Mouse (Mus musculus): ENCODE results near the gene Slc34a1. TPM values are rescaled to one million over a fixed set of nuclear protein-coding genes. Genes with fewer than 3 reads are reported as not detected.
A peak's percentile ranks its signal among the peaks of the same experiment; 100 is the strongest.

The Slc34a1 gene
- polyA plus RNA-seq, 1 experiment from 2014 or later, result not detected

GRCm38 (mm10) chr13:55463399-55464026 lies 65.5 kb downstream of the Slc34a1 start:
- WGBS, result 7% methylated on average over 14 of the region's 14 CpGs
- ATAC-seq (ENCODE audit: low FRiP score), result no peak; the same call in 1 of the 2 replicates
- peak overlapping the region; percentile 53 for H3K4me3 ChIP-seq (ENCODE audit: low read depth, low read length)
- peak overlapping the region; percentile 54 for H3K4me2 ChIP-seq
- H3K36me3 ChIP-seq (ENCODE audit: control insufficient read depth, insufficient read depth, low read length), result peaks cover 13% of the 10 kb centered on the region; the same call in 1 of the 2 replicates
- peak overlapping the region; percentile 87 for H3K9ac ChIP-seq (ENCODE audit: low read length)
- DNase-seq (ENCODE audit: low spot score, missing footprints), result peak; percentile 86
- H3K27ac ChIP-seq (ENCODE audit: low read depth, low read length), result peak overlapping the region; percentile 97
- H3K9me3 ChIP-seq (ENCODE audit: control insufficient read depth, low read length), result no peaks in the 10 kb centered on the region
- no peaks in the 10 kb centered on the region for H3K27me3 ChIP-seq (ENCODE audit: control insufficient read depth, insufficient read depth, low read length)
- H3K4me1 ChIP-seq (ENCODE audit: control insufficient read depth, insufficient read depth, low read length), result peaks cover 26% of the 10 kb centered on the region

DNA sequence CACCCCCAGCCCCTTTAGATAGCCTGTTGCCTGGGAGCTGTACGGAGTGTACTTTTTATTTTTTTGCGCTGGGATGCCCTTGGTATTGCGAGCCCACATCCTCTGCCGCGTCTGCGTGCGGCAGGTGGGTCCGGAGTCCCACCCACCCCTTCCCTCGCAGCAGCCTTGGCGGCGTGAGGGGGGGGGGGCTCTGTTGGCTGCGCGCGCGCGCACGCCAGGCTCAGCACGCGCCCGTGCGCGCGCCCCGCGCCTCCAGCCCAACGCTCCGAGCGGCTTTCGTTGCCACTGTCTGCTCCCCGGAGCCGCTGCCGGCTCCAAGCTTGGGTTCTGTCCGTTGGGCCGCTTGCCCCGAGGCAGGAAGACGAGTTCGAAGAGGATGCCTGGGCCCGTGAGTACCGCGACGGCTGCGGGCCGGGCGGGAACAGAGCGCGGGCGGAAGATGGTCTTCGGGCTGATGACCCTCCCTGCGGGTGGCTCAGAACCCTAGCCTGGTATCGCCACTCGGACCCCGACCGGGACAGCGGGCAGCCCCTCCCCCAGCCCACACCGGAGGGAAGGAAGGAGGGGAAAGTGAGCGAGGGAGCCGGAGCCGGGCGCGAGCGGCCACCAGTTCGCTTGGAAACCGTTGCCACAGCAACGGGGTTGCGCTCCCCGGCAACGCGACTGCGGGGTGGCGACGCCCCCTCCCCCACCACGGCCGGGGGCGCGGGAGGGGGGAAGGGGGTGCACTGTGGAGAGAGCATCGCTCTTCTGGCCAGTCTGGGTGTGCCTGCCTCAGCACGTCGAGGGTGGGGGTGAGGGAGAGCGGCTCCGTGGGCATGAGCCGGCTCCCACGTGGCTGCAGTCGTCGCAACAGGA lies 66.3 kb downstream of the Slc34a1 start, which contains the start of gene Prr7:
TSS of gene Prr7 (plus strand) at position 241 of the 858 bp plus-strand sequence.
- peak; percentile 87 for ATAC-seq (ENCODE audit: low FRiP score)
- under 1% methylated on average over 70 of the region's 84 CpGs for WGBS
- peak; percentile 99 for DNase-seq (ENCODE audit: low spot score, missing footprints)
- Histone ChIP-seq H3K27ac (ENCODE audit: low read depth, low read length) (peak within 1 kb of the TSS; percentile 97), H3K9me3 (ENCODE audit: control insufficient read depth, low read length) (no peaks in the 10 kb centered on the region), H3K36me3 (ENCODE audit: control insufficient read depth, insufficient read depth, low read length) (peaks cover 7% of the 10 kb centered on the region; the same call in 1 of the 2 replicates), H3K4me3 (ENCODE audit: low read depth, low read length) (peak within 1 kb of the TSS; percentile 53), H3K9ac (ENCODE audit: low read length) (peak within 1 kb of the TSS; percentile 87), H3K4me2 (peak within 1 kb of the TSS; percentile 54), H3K4me1 (ENCODE audit: control insufficient read depth, insufficient read depth, low read length) (peaks cover 32% of the 10 kb centered on the region), H3K27me3 (ENCODE audit: control insufficient read depth, insufficient read depth, low read length) (no peaks in the 10 kb centered on the region)

GRCm38 (mm10) chr13:55465184-55465583 lies 67.2 kb downstream of the Slc34a1 start:
- peak overlapping the region; percentile 97 for H3K27ac ChIP-seq (ENCODE audit: low read depth, low read length)
- DNase-seq (ENCODE audit: low spot score, missing footprints) (no peak), ATAC-seq (ENCODE audit: low FRiP score) (peak; percentile 47)
- H3K4me1 ChIP-seq (ENCODE audit: control insufficient read depth, insufficient read depth, low read length), result peaks cover 36% of the 10 kb centered on the region
- peaks cover 3% of the 10 kb centered on the region; the same call in 1 of the 2 replicates for H3K36me3 ChIP-seq (ENCODE audit: control insufficient read depth, insufficient read depth, low read length)
- H3K4me3 ChIP-seq (ENCODE audit: low read depth, low read length), result peak overlapping the region; percentile 53
- 0% methylated on average over 3 of the region's 3 CpGs for WGBS
- peak overlapping the region; percentile 54 for H3K4me2 ChIP-seq
- H3K9ac ChIP-seq (ENCODE audit: low read length), result peak overlapping the region; percentile 87
- no peaks in the 10 kb centered on the region for H3K27me3 ChIP-seq (ENCODE audit: control insufficient read depth, insufficient read depth, low read length)
- H3K9me3 ChIP-seq (ENCODE audit: control insufficient read depth, low read length), result no peaks in the 10 kb centered on the region

Small RNA genes within 50 kb of the gene (microRNA-seq; reads per million reads assigned to microRNA genes)
- gene Mir6943, result 1.7 reads per million

Other genes with a start within 250 kb of the Slc34a1 start
- 0.18 and 0.33 TPM in 2 replicates for gene Fgfr4, start 245.5 kb upstream of the Slc34a1 start, polyA plus RNA-seq (2014; fragmentation: Nextera tagmentation; extraction: Ambion mirVana)
- 68.0 TPM in 2 replicates for gene Nsd1, start 188.4 kb upstream of the Slc34a1 start, polyA plus RNA-seq (2014; fragmentation: Nextera tagmentation; extraction: Ambion mirVana)
- gene Prelid1, start 77.7 kb upstream of the Slc34a1 start, polyA plus RNA-seq (2014; fragmentation: Nextera tagmentation; extraction: Ambion mirVana), result 404 and 434 TPM in 2 replicates
- gene Rab24, start 76.2 kb upstream of the Slc34a1 start, polyA plus RNA-seq (2014; fragmentation: Nextera tagmentation; extraction: Ambion mirVana), result 87.9 and 88.0 TPM in 2 replicates
- 26.9 and 30.6 TPM in 2 replicates for gene Mxd3, start 68.4 kb upstream of the Slc34a1 start, polyA plus RNA-seq (2014; fragmentation: Nextera tagmentation; extraction: Ambion mirVana)
- gene Lman2, start 35.4 kb upstream of the Slc34a1 start, polyA plus RNA-seq (2014; fragmentation: Nextera tagmentation; extraction: Ambion mirVana), result 75.3 and 82.5 TPM in 2 replicates
- gene Rgs14, start 28.5 kb upstream of the Slc34a1 start, polyA plus RNA-seq (2014; fragmentation: Nextera tagmentation; extraction: Ambion mirVana), result 0.37 and 0.72 TPM in 2 replicates
- gene Pfn3, start 17.0 kb downstream of the Slc34a1 start, polyA plus RNA-seq (2014; fragmentation: Nextera tagmentation; extraction: Ambion mirVana), result not detected in 2 replicates
- 0.14 TPM in 1 of 2 replicates, not detected in the other for gene F12, start 28.6 kb downstream of the Slc34a1 start, polyA plus RNA-seq (2014; fragmentation: Nextera tagmentation; extraction: Ambion mirVana)
- gene Grk6, start 46.9 kb downstream of the Slc34a1 start, polyA plus RNA-seq (2014; fragmentation: Nextera tagmentation; extraction: Ambion mirVana), result 42.0 and 52.3 TPM in 2 replicates
- gene Prr7, start 66.1 kb downstream of the Slc34a1 start, polyA plus RNA-seq (2014; fragmentation: Nextera tagmentation; extraction: Ambion mirVana), result 2.8 and 3.0 TPM in 2 replicates
- gene Dbn1, start 89.9 kb downstream of the Slc34a1 start, polyA plus RNA-seq (2014; fragmentation: Nextera tagmentation; extraction: Ambion mirVana), result 292 and 294 TPM in 2 replicates
- 129 and 140 TPM in 2 replicates for gene Pdlim7, start 115.5 kb downstream of the Slc34a1 start, polyA plus RNA-seq (2014; fragmentation: Nextera tagmentation; extraction: Ambion mirVana)
- gene Dok3, start 131.1 kb downstream of the Slc34a1 start, polyA plus RNA-seq (2014; fragmentation: Nextera tagmentation; extraction: Ambion mirVana), result 1.9 TPM in 2 replicates
- gene Ddx41, start 138.5 kb downstream of the Slc34a1 start, polyA plus RNA-seq (2014; fragmentation: Nextera tagmentation; extraction: Ambion mirVana), result 66.7 and 73.8 TPM in 2 replicates
- gene Fam193b, start 172.9 kb downstream of the Slc34a1 start, polyA plus RNA-seq (2014; fragmentation: Nextera tagmentation; extraction: Ambion mirVana), result 39.9 and 40.8 TPM in 2 replicates
- gene Tmed9, start 175.5 kb downstream of the Slc34a1 start, polyA plus RNA-seq (2014; fragmentation: Nextera tagmentation; extraction: Ambion mirVana), result 50.0 and 50.8 TPM in 2 replicates
- gene B4galt7, start 201.7 kb downstream of the Slc34a1 start, polyA plus RNA-seq (2014; fragmentation: Nextera tagmentation; extraction: Ambion mirVana), result 16.0 and 21.4 TPM in 2 replicates
- 63.7 and 71.6 TPM in 2 replicates for gene Caml, start 224.8 kb downstream of the Slc34a1 start, polyA plus RNA-seq (2014; fragmentation: Nextera tagmentation; extraction: Ambion mirVana)
- 48.4 and 63.1 TPM in 2 replicates for gene Ddx46, start 236.8 kb downstream of the Slc34a1 start, polyA plus RNA-seq (2014; fragmentation: Nextera tagmentation; extraction: Ambion mirVana)